Mouse (Mus musculus): ENCODE results near the gene 1700024G13Rik.
"Not testable (repeated sequence)": the region's sequence is repeated elsewhere in the genome, so short reads cannot be mapped to it uniquely, and the experiment has no call there.

1700024G13Rik gene

GRCm38 (mm10) chr14:32388196-32388595 is at the start of gene 1700024G13Rik:
TSS of gene 1700024G13Rik (minus strand) at chr14:32388391.
- DNase-seq (ENCODE audit: low read depth, low spot score), result peak; percentile 24

GRCm38 (mm10) chr14:32437352-32437793 is 49.2 kb upstream of the 1700024G13Rik start:
- no peak for DNase-seq (ENCODE audit: low read depth, low spot score)

GRCm38 (mm10) chr14:32429030-32429602 is 40.9 kb upstream of the 1700024G13Rik start:
- DNase-seq (ENCODE audit: low read depth, low spot score), result no peak

GRCm38 (mm10) chr14:32423946-32424345 is 35.8 kb upstream of the 1700024G13Rik start:
- DNase-seq (ENCODE audit: low read depth, low spot score), result no peak

- no peak for DNase-seq (ENCODE audit: low read depth, low spot score)
Measured at GRCm38 (mm10) chr14:32418747-32419146, 30.6 kb upstream of the 1700024G13Rik start.

GRCm38 (mm10) chr14:32412075-32412474 is 23.9 kb upstream of the 1700024G13Rik start:
- no peak for DNase-seq (ENCODE audit: low read depth, low spot score)

GRCm38 (mm10) chr14:32410084-32410483 is 21.9 kb upstream of the 1700024G13Rik start:
- DNase-seq (ENCODE audit: low read depth, low spot score), result no peak

- not testable (repeated sequence) for DNase-seq (ENCODE audit: low read depth, low spot score)
Measured at GRCm38 (mm10) chr14:32405399-32405798, 17.2 kb upstream of the 1700024G13Rik start.

GRCm38 (mm10) chr14:32381619-32382018 is 6.6 kb downstream of the 1700024G13Rik start:
- DNase-seq (ENCODE audit: low read depth, low spot score), result no peak

GRCm38 (mm10) chr14:32381066-32381465 is 7.1 kb downstream of the 1700024G13Rik start:
- no peak for DNase-seq (ENCODE audit: low read depth, low spot score)

- no peak for DNase-seq (ENCODE audit: low read depth, low spot score)
Measured at GRCm38 (mm10) chr14:32380099-32380480, 8.1 kb downstream of the 1700024G13Rik start.

- DNase-seq (ENCODE audit: low read depth, low spot score), result no peak
Measured at GRCm38 (mm10) chr14:32379395-32380098, 8.6 kb downstream of the 1700024G13Rik start.

- DNase-seq (ENCODE audit: low read depth, low spot score), result no peak
Measured at GRCm38 (mm10) chr14:32372510-32372909, 15.7 kb downstream of the 1700024G13Rik start.

- no peak for DNase-seq (ENCODE audit: low read depth, low spot score)
Measured at GRCm38 (mm10) chr14:32369756-32370155, 18.4 kb downstream of the 1700024G13Rik start.

- DNase-seq (ENCODE audit: low read depth, low spot score), result no peak
Measured at GRCm38 (mm10) chr14:32364359-32364758, 23.8 kb downstream of the 1700024G13Rik start.

- DNase-seq (ENCODE audit: low read depth, low spot score), result not testable (repeated sequence)
Measured at GRCm38 (mm10) chr14:32351181-32351920, 36.8 kb downstream of the 1700024G13Rik start.

GRCm38 (mm10) chr14:32347307-32347706 is 40.9 kb downstream of the 1700024G13Rik start:
- no peak for DNase-seq (ENCODE audit: low read depth, low spot score)

GRCm38 (mm10) chr14:32344694-32345093 is 43.5 kb downstream of the 1700024G13Rik start:
- DNase-seq (ENCODE audit: low read depth, low spot score), result no peak

- no peak for DNase-seq (ENCODE audit: low read depth, low spot score)
Measured at GRCm38 (mm10) chr14:32344176-32344575, 44.0 kb downstream of the 1700024G13Rik start.

GRCm38 (mm10) chr14:32341823-32342222 is 46.4 kb downstream of the 1700024G13Rik start:
- DNase-seq (ENCODE audit: low read depth, low spot score), result no peak

- no peak for DNase-seq (ENCODE audit: low read depth, low spot score)
Measured at GRCm38 (mm10) chr14:32336547-32336946, 51.6 kb downstream of the 1700024G13Rik start.

- no peak for DNase-seq (ENCODE audit: low read depth, low spot score)
Measured at GRCm38 (mm10) chr14:32336021-32336420, 52.2 kb downstream of the 1700024G13Rik start.

Measured in CD4-positive, CD25-positive, alpha-beta regulatory T cell, adult 2 months (primary cell).